Mouse (Mus musculus): Measurements from ENCODE around the gene Otub2. TPM values are rescaled to one million over a fixed set of nuclear protein-coding genes. Genes with fewer than 3 reads are reported as not detected.

The Otub2 gene
- polyA plus RNA-seq (2015; fragmentation: Nextera tagmentation; extraction: Ambion mirVana), result 4.9 and 5.3 TPM in 2 replicates

DNA sequence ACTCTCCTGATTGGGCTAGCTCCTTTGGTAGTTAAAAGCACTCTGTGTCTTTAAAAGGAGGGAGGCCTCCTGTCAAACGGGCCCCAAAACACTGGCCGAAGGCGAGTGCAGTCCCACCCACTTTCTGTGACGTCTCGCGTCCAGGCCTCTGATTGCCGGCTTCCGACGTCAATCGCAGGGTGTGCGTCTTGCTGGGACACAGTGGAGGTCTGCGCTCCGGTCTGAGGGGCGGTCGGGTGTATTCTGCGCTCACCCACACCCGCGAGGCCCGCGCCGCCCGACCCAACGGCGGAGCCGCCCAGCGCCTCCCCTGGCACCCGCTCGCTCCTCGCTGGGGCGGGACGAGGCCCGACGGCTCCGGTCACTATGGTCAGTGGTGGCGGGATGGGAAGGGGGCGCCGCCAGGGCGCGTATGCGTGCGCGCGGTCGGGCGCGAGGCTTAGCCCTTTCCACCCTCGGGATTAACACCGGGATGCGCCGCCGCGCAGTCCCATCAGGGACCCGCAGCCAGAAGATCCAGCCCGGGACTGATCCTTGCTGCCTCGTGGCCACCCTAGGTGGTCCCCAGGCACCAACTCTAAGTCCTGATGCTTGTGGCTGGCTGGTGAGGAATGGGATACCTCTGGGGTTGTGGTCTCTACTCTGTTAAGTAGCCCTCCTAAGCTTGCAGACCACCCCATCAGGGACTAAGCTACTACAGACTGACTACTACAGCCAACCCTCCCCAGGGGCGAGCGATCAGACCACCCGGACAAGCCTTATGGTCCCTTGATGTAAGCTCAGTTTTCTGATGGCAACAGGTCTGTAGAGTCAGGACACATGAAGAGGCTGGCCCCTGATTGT is at the start of gene Otub2:
TSS of gene Otub2 (plus strand) at position 178 of the 843 bp plus-strand sequence.

DNA sequence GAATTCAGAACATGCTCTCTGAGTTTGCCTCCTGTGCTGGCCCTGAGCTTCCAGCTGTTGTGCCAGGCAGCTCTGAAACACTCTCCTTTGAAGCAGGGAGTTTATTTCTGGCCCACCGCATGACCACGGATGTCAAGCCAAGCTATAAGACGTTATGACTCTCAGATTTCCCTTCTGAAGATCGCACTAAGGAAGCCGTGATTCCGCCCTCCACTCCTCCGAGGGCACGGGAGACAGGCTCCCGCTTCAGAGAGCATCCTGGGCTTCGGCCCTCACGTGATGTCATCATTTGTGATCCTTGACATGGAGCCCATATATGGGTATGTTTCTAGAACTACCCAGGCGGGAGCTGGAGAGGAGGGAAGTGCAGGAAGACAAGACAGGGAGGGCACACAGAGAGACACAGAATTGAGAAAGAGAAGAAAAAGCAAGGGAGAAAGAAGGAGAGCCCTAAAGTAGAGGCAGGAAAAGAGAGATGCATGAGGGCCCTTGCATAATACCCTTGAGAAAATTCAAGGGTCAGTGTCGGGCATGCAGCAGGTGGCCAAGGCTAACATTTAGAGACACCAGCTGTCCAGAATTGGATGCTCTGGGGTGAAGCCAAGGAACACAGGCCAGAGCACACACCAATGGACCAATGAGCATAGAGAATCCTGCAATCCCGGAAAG is 32.6 kb upstream of the Otub2 start, which contains the start of gene Asb2:
TSS of gene Asb2 (minus strand) at position 256 of the 669 bp plus-strand sequence.

DNA sequence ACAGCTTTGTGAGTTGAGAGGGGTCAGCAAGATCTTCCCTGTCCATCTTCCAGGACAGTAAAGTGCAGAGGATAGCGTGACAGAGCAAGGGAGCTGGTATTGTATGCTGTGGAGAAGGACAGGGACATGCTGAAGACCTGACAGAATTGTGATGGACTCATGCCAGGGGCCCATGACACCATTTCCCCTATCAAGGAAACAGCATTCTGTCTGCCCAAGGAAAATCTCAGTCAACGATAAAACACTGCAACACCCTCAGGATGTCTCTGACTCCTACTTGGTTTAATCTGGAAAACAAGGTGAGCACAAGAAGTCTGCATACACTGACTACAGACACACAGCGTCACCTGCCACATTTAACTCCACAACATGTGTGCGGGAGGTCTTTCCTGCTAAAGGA is 19.2 kb downstream of the Otub2 start, which contains the start of gene 9330161L09Rik:
TSS of gene 9330161L09Rik (minus strand) at position 101 of the 400 bp plus-strand sequence.

DNA sequence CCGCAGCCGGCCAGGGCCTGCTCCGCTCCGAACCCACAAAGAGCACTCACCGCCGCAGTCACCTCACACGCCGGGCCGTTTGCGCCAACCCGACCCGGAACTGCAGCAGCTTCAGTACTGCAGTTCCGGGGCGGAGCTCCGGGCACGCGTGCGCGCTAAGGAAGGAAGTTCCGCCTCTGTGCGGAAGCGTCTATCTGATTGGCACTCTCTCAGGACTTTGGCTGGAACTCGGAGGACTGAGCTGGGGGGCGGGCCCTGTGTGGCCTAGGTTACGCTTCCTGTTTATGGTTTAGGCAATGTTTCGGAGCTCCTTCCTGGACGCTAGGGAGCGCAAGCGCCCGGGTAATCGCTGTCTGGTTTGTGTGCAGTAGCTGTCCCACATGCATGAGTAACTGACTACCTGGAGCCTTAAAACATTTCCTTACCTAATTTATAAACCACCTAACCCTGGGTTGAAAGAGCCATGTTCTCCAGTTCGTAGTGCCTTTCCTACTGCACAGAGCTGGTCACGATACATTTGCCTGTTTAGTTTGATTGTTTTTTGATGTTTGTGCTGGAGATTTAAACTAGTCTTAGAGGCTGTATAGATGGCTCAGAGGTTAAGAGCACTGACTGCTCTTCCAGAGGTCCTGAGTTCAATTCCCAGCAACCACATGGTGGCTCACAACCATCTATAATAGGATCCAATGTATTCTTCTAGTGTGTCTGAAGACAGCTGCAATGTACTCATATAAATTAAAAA is 37.4 kb downstream of the Otub2 start, which contains the start of gene Ddx24:
TSS of gene Ddx24 (minus strand) at position 102 of the 742 bp plus-strand sequence.

DNA sequence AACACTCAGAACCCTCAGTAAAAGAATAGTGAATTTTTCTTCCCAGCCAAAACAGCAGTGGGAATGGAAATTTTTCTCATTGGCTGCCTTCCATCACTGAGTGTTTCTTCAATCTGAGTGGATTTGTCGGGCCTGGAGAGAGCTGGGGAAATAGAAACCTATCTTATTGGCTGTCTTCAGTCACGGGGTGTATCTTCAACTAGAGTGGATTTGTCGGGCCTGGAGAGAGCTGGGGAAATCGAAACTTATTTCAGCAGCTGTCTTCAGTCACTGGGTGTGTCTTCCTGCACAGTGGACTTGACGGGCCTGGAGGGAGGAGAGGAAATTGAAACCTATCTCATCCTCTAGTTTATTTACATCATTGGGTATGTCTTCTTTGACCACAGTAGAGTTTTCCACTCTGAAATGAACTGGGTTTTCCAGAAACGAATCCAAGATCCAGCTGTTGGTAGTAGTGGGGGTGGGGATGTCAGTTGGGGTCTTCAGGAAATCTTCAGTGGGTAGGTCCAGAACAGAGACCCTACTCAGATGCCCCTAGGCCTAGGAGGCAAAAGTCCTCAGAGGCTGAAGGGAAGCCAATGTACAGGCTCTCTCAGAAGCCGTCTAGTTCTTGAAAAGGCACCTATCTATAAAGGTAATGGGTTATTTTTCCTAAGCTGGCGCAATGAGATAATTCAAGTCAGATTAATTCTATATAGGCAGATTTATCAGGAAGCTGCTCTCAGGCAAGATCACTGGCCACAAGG is 45.7 kb downstream of the Otub2 start, which contains the start of gene Ifi27:
TSS of gene Ifi27 (plus strand) at position 226 of the 746 bp plus-strand sequence.

DNA sequence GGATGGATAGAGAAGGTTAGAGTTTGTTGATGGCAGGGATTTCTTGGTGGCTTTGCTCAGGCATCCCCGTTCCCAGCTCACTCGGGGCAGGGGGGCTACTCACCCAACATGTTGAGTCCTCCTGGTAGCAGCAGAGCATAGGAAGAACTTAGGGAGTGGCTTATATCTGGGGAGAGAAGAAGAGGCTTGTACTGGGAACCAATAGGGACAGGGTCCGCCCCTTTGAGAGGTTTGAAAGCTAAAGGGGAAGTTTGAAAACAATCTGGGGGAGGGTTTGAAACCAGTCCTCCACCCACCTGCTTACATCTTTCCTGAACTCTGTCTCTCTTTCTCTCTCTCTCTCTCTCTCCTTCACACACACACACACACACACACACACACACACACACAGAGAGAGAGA is 55.0 kb downstream of the Otub2 start, which contains the start of gene Ifi27l2a:
TSS of gene Ifi27l2a (minus strand) at position 157 of the 400 bp plus-strand sequence.

Other genes with a start within 250 kb of the Otub2 start
- gene Prima1, start 146.5 kb upstream of the Otub2 start, polyA plus RNA-seq (2015; fragmentation: Nextera tagmentation; extraction: Ambion mirVana), result 0.32 and 0.50 TPM in 2 replicates
- not detected in 2 replicates for gene Fam181a, start 77.7 kb upstream of the Otub2 start, polyA plus RNA-seq (2015; fragmentation: Nextera tagmentation; extraction: Ambion mirVana)
- gene Asb2, start 32.7 kb upstream of the Otub2 start, polyA plus RNA-seq (2015; fragmentation: Nextera tagmentation; extraction: Ambion mirVana), result 130 and 133 TPM in 2 replicates
- 0.24 TPM in 1 of 2 replicates, not detected in the other for gene 9330161L09Rik, start 19.1 kb downstream of the Otub2 start, polyA plus RNA-seq (2015; fragmentation: Nextera tagmentation; extraction: Ambion mirVana)
- 66.8 and 72.5 TPM in 2 replicates for gene Ddx24, start 37.1 kb downstream of the Otub2 start, polyA plus RNA-seq (2015; fragmentation: Nextera tagmentation; extraction: Ambion mirVana)
- 75.3 and 130 TPM in 2 replicates for gene Ifi27, start 45.5 kb downstream of the Otub2 start, polyA plus RNA-seq (2015; fragmentation: Nextera tagmentation; extraction: Ambion mirVana)
- 88.9 and 116 TPM in 2 replicates for gene Ifi27l2a, start 55.0 kb downstream of the Otub2 start, polyA plus RNA-seq (2015; fragmentation: Nextera tagmentation; extraction: Ambion mirVana)
- not detected in 2 replicates for gene Ifi27l2b, start 68.5 kb downstream of the Otub2 start, polyA plus RNA-seq (2015; fragmentation: Nextera tagmentation; extraction: Ambion mirVana)
- gene Ppp4r4, start 143.6 kb downstream of the Otub2 start, polyA plus RNA-seq (2015; fragmentation: Nextera tagmentation; extraction: Ambion mirVana), result 0.06 and 0.22 TPM in 2 replicates
- not detected in 2 replicates for gene Serpina10, start 242.8 kb downstream of the Otub2 start, polyA plus RNA-seq (2015; fragmentation: Nextera tagmentation; extraction: Ambion mirVana)